Mouse (Mus musculus) c-Kit-positive CD71-positive TER-119-positive erythroid progenitor cells, embryonic 14.5 days (primary cell): ENCODE measurements around the gene Itgb5.

ENCODE experiments used
- DNase-seq: peaks from one replicate; pipeline ENCODE4 v3.0.0-alpha.2; 2013; ENCODE audit warnings: low spot score

The Itgb5 gene

DNA sequence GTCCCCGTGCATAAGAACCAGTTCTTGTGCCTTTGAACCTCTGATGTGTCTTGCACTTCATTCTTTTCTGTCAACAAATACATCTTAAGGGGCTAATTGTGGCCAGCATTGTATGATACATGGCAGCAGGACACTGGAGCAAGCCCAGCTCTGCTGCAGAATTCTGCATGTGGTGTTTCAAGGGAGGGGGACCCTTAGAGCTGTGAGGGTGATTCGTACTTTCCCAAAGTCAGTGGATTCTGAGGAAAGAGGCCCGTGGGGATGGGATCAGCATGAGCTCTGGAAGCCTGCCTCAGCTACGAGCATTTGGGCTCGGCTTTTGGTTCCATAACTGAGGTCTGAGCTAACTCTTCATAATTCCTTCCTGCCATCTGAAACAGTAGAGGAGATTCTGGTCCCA is 75.1 kb downstream of the Itgb5 start:
- DNase-seq = no peak

GRCm38 (mm10) chr16:33908239-33908638 is 78.8 kb downstream of the Itgb5 start:
- DNase-seq = no peak

DNA sequence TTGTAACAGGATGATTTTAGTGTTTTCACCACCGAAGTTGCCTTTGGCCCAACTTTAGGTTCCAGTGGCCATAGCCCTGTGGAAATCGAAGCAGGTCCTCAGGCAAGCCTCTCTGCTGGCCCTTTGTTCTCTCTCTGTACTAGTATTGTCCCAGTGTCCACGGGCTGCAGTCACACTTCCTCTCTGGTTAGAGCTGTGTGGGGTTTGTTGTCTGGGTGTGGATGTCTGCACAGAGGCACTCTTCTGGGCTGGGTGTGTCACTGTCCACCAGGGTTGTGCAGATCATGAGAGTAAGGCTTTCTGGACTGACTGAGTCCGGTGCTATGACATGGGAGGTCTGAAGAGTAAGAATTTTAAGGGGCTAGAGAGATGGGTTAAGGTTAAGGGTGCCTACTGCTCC is 85.5 kb downstream of the Itgb5 start:
- no peak for DNase-seq

DNA sequence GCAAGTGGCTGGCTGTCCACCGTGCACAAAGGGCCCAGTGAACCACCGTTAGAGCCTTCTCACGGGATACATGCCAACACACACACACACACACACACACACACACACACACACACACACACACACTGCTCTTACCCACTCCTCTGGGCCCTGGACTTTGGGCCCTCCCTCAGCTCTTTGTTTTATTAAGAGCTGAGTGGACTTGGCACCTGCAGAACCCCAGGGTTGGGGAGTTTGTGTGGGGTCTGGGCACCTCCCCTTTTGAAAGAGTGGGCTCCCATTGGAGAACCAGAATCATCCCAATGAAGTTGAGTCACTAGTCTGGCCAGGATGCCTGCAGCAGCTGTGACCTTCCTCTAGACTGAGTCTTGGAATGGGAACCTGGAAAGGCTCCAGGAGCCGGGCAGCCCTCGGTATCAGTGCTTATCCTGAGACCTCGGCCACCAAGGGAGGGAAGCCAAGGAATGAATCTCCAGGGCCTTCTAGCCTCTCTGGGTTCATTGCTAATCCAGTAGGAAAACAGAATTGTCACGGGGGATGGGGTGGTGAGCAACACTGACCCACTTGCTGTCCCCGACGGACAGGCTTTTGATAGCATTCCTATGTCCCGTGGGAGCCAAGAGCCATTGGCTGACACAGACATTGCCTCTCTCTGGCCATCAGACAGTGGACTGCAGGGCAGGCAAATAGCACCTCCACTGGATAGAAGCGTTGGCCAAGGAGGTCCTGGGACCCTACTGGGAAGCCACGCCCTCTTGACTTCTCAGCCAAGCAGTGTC is 87.2 kb downstream of the Itgb5 start:
- no peak for DNase-seq

DNA sequence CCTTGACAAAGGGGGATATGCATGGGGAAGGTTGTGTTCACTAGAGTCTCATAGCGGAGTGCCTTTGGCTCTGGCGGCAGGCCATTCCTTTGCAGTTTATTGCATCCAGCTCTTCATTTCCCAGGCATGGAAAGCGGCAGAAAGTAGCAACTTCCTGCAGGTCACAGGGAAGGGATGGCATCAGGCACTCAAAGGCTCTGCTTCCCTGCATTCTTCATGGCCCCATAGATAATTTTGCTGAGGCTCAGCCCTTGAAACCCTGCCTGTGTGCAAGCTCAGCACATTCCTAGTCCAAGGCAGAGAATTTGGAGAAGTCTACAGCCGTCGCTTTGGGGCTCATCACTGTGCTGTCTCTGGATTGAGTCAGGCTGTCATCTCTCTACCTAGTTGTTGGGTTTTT is 87.9 kb downstream of the Itgb5 start:
- DNase-seq = no peak

DNA sequence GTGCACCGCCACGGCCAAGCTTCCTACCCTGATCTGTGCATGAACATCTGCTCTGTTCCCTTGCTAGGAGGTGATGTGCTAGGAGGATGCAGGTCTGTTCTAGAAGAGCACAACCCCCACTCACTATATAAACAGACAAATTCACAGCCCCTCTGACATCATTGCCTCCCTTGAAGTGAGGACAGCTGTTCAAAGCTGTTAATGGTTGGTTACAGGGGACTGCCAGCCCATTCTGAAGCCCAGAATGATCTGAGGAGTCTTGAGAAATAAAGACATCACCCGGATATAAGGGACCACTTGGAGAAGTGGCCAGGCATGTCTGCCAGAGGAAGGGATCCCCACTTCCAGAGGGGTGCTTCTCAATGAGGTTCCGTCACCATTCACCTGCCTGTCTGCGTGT is 88.5 kb downstream of the Itgb5 start:
- DNase-seq = no peak

- no peak for DNase-seq
These were observed 92.0 kb downstream of the Itgb5 start for GRCm38 (mm10) chr16:33921514-33921913.

GRCm38 (mm10) chr16:33922111-33923000 is 92.9 kb downstream of the Itgb5 start:
- peak; percentile 6 for DNase-seq

- peak; percentile 4 for DNase-seq
These were observed 93.5 kb downstream of the Itgb5 start for GRCm38 (mm10) chr16:33923001-33923316.

- DNase-seq = peak; percentile 19
These were observed 94.3 kb downstream of the Itgb5 start for GRCm38 (mm10) chr16:33923758-33924157.

GRCm38 (mm10) chr16:33927263-33927824 is 97.9 kb downstream of the Itgb5 start:
- DNase-seq = no peak

GRCm38 (mm10) chr16:33928788-33929462 is 99.5 kb downstream of the Itgb5 start:
- no peak for DNase-seq

GRCm38 (mm10) chr16:33930785-33931184 is 101.3 kb downstream of the Itgb5 start:
- DNase-seq = no peak

DNA sequence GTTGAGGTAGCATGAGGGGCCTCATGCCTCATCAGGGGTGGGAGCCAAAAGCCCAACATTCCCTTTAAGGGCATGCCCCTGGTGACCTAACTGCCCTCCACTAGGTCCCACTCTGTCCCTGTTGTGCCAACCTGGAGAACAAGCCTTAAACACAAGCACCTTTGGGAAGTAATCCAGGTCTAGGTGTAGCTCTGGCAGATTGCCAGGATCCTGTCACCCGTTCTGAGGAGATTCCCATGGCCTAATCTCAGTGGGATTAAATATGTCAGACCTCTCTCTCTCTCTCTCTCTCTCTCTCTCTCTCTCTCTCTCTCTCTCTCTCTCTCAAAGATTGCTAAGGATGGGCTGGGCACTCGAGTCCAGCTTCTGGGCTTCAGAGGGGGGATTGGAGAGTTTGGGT is 102.2 kb downstream of the Itgb5 start:
- no peak for DNase-seq

GRCm38 (mm10) chr16:33932126-33932525 is 102.7 kb downstream of the Itgb5 start:
- DNase-seq = no peak

GRCm38 (mm10) chr16:33933411-33933810 is 103.9 kb downstream of the Itgb5 start:
- DNase-seq = no peak

DNA sequence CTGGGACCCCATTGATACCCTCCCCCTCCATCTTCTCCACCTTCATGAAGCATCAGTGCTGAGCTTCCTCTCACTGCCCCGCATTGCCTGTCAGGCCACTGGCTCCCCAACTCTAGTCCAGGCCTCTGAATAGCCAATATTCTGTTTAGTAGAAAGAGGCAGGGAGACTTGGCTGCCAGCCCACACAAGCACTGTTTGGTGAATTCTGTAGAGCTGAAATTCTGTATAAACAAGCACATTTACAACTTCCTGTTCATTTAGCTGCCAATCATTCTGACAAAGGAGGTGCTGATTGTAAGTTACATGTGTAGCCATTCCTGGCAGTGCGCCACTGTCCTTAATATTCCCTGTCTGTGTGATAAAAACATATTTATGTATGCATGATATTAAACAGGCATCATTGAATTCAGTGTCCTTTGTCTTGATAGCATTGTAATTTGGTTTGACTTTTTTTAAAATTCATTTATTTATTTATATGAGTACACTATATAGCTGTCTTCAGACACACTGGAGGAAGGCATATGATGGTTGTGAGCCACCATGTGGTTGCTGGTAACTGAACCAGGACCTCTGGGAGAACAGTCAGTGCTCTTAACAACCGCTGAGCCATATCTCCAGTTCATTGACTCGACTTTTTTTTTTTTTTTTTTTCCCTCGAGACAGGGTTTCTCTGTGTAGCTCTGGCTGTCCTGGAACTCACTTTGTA is 105.4 kb downstream of the Itgb5 start:
- no peak for DNase-seq

GRCm38 (mm10) chr16:33935407-33935785 is 105.9 kb downstream of the Itgb5 start:
- DNase-seq = no peak

DNA sequence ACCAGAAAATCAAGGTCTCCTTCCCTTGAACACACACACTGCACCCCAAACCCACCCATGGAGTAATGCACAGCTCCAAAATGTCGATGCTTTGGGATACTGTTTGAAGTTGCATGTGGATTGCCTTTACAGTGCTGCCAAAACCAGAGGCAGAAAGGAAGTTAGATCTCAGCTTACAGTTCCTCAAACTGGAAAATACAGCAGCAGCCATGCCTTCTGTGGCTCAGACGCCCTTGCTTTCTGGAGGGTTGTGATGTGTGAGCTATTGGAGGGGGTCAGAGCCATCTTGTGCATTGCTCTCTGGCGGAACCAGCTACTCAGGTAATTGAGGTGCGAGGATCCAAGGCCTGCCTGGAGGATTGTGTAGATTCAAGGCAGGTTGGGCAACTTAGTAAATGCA is 107.4 kb downstream of the Itgb5 start:
- no peak for DNase-seq

DNA sequence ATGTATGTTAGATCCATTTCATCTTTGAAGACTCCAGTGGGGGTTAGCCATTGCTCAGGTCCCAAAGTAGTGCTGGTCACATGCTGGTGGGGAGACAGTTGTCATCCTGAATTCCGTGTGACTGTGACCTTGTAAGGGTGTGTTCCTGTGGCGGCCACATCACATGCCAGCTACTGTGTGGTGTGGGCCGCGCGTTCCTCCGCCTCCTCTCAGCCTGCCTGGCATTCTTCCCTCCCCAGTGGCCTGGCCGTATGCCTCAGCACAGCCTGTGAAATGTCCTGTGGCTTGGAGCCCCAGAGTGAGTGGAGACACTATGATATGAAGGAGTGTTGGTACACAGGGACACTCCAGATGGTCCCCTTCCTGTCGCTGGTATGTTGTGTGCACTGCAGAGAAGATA is 108.1 kb downstream of the Itgb5 start:
- no peak for DNase-seq

- DNase-seq = no peak
These were observed 109.1 kb downstream of the Itgb5 start for GRCm38 (mm10) chr16:33938311-33939132.
